Mouse (Mus musculus) forebrain, embryonic 14.5 days (tissue): ENCODE results near the gene Slc22a14. TPM values are rescaled to one million over a fixed set of nuclear protein-coding genes. Genes with fewer than 3 reads are reported as not detected.

ENCODE experiments used
- ATAC-seq: fragments of 200-750 bp; cut with Nextera tagmentation; 2 replicates; pipeline ENCODE4 v1.8.0; 2017; ENCODE audit warnings: mild to moderate bottlenecking, moderate library complexity
- DNase-seq: peaks from one replicate; pipeline ENCODE4 v3.0.0-alpha.2; 2015; ENCODE audit warnings: low spot score
- H3K27ac ChIP-seq: fragments of 300-500 bp; sonication (generic); 2 replicates; pipeline ENCODE4 v1.5.1; 2014; ENCODE audit warnings: low read depth, mild to moderate bottlenecking, control low read depth, low read length, moderate library complexity
- H3K27me3 ChIP-seq: fragments of 300-500 bp; sonication (generic); replicated peaks from 2 replicates; pipeline ENCODE4 v1.6.1; 2014; ENCODE audit warnings: low read length, control low read depth, mixed read lengths; ENCODE audit not compliant: control insufficient read depth, insufficient read depth
- H3K36me3 ChIP-seq: fragments of 300-500 bp; sonication (generic); 2 replicates; pipeline ENCODE4 v1.6.1; 2014; ENCODE audit warnings: low read length, control low read depth; ENCODE audit not compliant: control insufficient read depth, insufficient read depth
- H3K4me1 ChIP-seq: fragments of 300-500 bp; sonication (generic); 2 replicates; pipeline ENCODE4 v1.6.1; 2014; ENCODE audit warnings: antibody characterized with exemption, low read length, control low read depth; ENCODE audit not compliant: control insufficient read depth, insufficient read depth
- H3K4me2 ChIP-seq: fragments of 300-500 bp; sonication (generic); 2 replicates; pipeline ENCODE4 v1.6.1; 2014; ENCODE audit warnings: mild to moderate bottlenecking, control low read depth, low read length
- H3K4me3 ChIP-seq: fragments of 300-500 bp; sonication (generic); 2 replicates; pipeline ENCODE4 v1.5.1; 2014; ENCODE audit warnings: low read depth, low read length, control low read depth
- H3K9ac ChIP-seq: fragments of 300-500 bp; sonication (generic); 2 replicates; pipeline ENCODE4 v1.6.1; 2014; ENCODE audit warnings: mild to moderate bottlenecking, low read length, control low read depth, moderate library complexity
- H3K9me3 ChIP-seq: fragments of 300-500 bp; sonication (generic); replicated peaks from 2 replicates; pipeline ENCODE4 v1.6.1; 2016; ENCODE audit warnings: low read length, control low read depth, mixed read lengths; ENCODE audit not compliant: control insufficient read depth
- WGBS: fragments of 180-500 bp; shearing (Covaris S2); extraction: QIAGEN DNeasy Blood & Tissue Kit; methylation state at CpG from one replicate; pipeline ENCODE4 v1.1.7; 2014; 5-methylcytosine and 5-hydroxymethylcytosine counted together
- polyA plus RNA-seq: library from polyadenylated mRNA; unstranded; fragments of >200 nt; fragmentation: Nextera tagmentation; extraction: Ambion mirVana; gene quantifications from 2 replicates; pipeline ENCODE4 v1.2.1, GENCODE M21; 2014

Gene Slc22a14
- polyA plus RNA-seq, 1 experiment from 2014 or later = not detected

DNA sequence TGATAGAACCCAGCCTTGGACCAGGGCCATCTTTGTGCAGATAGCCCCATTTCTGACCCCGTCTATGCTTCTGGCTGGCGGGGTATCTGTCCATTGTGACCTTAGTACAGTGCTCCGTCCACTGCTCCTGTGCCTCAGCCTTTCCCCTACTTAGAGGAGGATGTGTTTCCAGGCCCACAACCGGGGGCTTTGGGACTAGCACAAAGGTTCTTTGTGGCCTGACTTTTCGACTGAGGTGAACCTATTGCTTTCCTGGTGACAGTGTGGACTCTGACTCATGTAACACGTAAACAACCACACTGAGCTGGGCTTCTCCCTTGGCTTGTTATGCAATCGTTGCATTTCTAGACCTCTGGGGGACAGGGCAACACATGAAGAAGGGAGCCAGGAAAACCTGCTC is 200.6 kb downstream of the Slc22a14 start:
- DNase-seq = no peak
- WGBS = 88% methylated on average over 7 of the region's 7 CpGs

DNA sequence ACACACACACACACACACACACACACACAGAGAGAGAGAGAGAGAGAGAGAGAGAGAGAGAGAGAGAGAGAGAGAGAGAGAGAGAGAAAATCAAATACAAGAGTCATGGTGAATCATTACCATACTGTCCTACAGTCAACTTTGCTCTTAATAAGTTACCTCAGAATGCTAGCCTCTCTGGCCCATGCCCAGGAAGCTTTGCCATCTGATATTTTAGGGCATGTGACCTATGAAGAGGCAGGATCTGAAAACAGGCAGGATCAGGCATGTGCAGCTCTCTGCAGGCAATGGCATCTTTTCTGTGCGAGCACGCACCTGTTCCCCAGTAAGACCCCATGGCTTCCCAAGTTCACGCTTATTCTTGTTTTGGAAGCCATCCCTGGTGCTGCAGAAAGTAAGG is 204.7 kb downstream of the Slc22a14 start:
- WGBS = 92% methylated on average over 3 of the region's 3 CpGs
- H3K9ac ChIP-seq = no peak overlapping the region
- no peak overlapping the region for H3K4me2 ChIP-seq
- no peaks in the 10 kb centered on the region for H3K27me3 ChIP-seq
- no peaks in the 10 kb centered on the region for H3K4me1 ChIP-seq
- DNase-seq (no peak), ATAC-seq (no peak)
- H3K4me3 ChIP-seq = no peak overlapping the region
- H3K9me3 ChIP-seq = no peaks in the 10 kb centered on the region
- no peaks in the 10 kb centered on the region for H3K36me3 ChIP-seq
- H3K27ac ChIP-seq = no peak overlapping the region

More for the DNA sequence above, 200.6 kb downstream of the Slc22a14 start:
- Histone ChIP-seq H3K36me3 (no peaks in the 10 kb centered on the region), H3K9me3 (no peaks in the 10 kb centered on the region), H3K4me1 (no peaks in the 10 kb centered on the region), H3K9ac (no peak overlapping the region), H3K4me2 (no peak overlapping the region), H3K27ac (no peak overlapping the region), H3K4me3 (no peak overlapping the region), H3K27me3 (no peaks in the 10 kb centered on the region)
- no peak for ATAC-seq

DNA sequence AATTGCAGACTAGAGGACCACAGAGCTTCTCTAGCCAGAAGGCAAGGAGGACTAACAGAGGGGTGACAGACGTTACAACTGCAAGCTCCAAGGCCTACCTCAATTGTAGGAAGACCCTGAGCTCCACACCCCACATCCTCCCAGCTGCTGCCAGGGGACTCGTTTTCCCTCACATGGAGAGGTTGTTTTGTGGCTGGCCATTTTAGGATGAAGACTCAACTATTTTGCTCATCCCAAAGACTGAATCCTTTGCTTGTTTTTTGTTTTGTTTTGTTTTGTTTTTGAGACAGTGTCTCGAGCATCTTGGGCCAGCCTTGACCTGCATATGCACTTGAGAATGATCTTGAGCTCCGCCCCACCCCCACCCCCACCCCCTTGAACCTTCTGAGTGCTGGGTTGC is 206.5 kb downstream of the Slc22a14 start, which contains the start of gene Gm47289:
Gene Gm47289, plus strand, starts transcription at position 301 of the 400 bp plus-strand sequence.
- no peaks in the 10 kb centered on the region for H3K27me3 ChIP-seq
- no peak within 1 kb of the TSS for H3K27ac ChIP-seq
- no peak within 1 kb of the TSS for H3K4me2 ChIP-seq
- no peaks in the 10 kb centered on the region for H3K36me3 ChIP-seq
- 57% methylated on average over 4 of the region's 4 CpGs for WGBS
- H3K9ac ChIP-seq = no peak within 1 kb of the TSS
- DNase-seq (no peak), ATAC-seq (no peak)
- no peaks in the 10 kb centered on the region for H3K4me1 ChIP-seq
- no peak within 1 kb of the TSS for H3K4me3 ChIP-seq
- H3K9me3 ChIP-seq = no peaks in the 10 kb centered on the region

DNA sequence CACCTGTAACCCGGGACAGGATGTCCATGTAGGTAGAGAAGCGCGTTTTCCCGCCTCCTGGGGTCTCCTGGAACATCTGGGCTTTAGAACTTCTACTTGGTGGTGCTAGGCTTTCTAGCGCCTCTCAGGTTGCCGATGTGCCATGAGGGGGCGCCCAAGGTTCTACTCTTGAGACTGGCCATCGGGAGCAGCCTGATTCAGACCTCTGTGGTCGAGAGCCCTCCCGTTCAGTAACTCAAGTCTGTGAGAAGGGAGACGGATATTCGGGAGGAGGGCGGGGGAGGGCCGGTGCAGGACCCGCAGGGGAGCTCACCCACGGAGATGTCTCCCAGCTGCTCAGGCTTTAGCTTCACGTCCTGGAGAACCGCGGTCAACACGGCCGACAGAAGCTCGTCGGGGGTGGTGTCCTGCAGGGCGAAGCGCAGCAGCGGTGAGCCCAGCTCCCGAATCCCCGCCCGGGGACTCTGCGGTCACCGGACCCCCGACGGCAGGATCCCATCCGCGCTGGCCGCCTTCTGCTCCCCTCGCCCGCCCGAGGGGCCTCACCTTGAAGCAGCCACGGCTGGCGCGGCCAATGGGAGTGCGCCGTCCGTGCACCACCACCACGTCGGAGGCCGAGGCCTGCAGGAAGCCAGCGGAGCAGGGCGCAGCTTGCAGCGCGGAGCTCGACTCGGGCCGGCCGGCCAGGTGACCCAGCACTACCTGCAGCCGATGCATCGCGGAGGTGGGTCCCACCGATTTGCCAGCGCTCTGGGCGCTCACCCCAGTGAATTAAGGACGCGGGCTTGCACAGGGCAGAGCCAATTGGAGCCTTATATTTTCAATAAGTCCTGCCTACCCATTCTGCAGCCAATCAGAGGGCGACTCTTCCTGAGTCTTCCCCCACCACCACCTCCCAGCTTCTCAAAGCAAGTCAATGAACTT is 208.8 kb downstream of the Slc22a14 start, which contains the start of gene Acaa1b:
Gene Acaa1b, minus strand, starts transcription at position 816 of the 924 bp plus-strand sequence.
- no peaks in the 10 kb centered on the region for H3K27me3 ChIP-seq
- no peak within 1 kb of the TSS for H3K27ac ChIP-seq
- peak; percentile 82 for DNase-seq
- H3K4me3 ChIP-seq = peak within 1 kb of the TSS; percentile 40
- ATAC-seq = peak; percentile 96
- 2% methylated on average over 63 of the region's 65 CpGs for WGBS
- peak within 1 kb of the TSS; percentile 58 for H3K4me2 ChIP-seq
- no peaks in the 10 kb centered on the region for H3K4me1 ChIP-seq
- H3K36me3 ChIP-seq = no peaks in the 10 kb centered on the region
- H3K9me3 ChIP-seq = no peaks in the 10 kb centered on the region
- peak within 1 kb of the TSS; percentile 40 for H3K9ac ChIP-seq

DNA sequence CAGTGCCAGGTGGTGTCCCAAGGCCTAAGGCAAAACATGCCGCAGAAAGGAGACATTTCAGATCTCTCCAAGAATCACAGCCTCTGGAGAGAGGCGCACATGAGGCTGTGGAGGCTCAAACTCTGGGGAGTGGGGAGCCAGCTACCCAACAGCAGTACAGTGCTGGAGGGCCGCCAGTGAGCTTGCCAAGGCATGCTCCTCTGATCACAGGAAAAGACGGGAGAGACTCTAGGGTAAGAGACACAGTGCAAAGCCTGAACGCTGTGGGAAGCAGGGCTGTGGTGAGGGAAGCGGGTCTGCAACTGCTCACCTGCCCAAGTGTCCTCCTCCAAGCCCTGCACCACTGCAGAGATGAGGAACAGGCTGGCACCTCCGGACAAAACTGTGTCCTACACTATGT is 209.5 kb downstream of the Slc22a14 start:
- DNase-seq (peak; percentile 39), ATAC-seq (no peak)
- WGBS = 53% methylated on average over 7 of the region's 7 CpGs

DNA sequence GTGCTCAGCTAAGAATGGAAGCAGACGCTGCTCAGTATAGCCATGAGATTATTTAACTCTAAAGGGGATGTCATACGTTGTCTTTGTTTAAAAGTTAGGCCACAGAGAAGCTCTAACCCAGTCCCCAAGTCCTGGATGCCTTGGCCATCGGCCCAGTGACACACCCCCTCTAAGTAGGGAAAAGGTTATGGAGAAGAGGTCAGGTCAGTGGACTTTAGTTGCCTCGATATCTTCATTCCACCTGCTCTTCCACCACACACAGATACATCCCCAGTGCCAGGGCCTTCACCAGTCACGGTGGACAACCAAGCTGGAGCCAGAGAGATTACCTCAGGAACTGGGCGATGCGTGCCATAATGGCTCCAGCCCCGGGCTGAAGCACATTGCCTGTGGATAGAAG is 209.9 kb downstream of the Slc22a14 start:
- WGBS = 86% methylated on average over 8 of the region's 8 CpGs
- no peaks in the 10 kb centered on the region for H3K9me3 ChIP-seq
- H3K27ac ChIP-seq = no peak overlapping the region
- no peaks in the 10 kb centered on the region for H3K27me3 ChIP-seq
- H3K4me1 ChIP-seq = no peaks in the 10 kb centered on the region
- DNase-seq (no peak), ATAC-seq (no peak)
- H3K4me2 ChIP-seq = no peak overlapping the region
- H3K36me3 ChIP-seq = no peaks in the 10 kb centered on the region
- no peak overlapping the region for H3K4me3 ChIP-seq
- no peak overlapping the region for H3K9ac ChIP-seq

More for the DNA sequence above, 209.5 kb downstream of the Slc22a14 start:
- H3K27me3 ChIP-seq = no peaks in the 10 kb centered on the region
- no peaks in the 10 kb centered on the region for H3K36me3 ChIP-seq
- H3K9ac ChIP-seq = no peak overlapping the region
- peak overlapping the region; percentile 58; the same call in 1 of the 2 replicates for H3K4me2 ChIP-seq
- H3K27ac ChIP-seq = no peak overlapping the region
- H3K4me3 ChIP-seq = no peak overlapping the region
- H3K4me1 ChIP-seq = no peaks in the 10 kb centered on the region
- no peaks in the 10 kb centered on the region for H3K9me3 ChIP-seq

DNA sequence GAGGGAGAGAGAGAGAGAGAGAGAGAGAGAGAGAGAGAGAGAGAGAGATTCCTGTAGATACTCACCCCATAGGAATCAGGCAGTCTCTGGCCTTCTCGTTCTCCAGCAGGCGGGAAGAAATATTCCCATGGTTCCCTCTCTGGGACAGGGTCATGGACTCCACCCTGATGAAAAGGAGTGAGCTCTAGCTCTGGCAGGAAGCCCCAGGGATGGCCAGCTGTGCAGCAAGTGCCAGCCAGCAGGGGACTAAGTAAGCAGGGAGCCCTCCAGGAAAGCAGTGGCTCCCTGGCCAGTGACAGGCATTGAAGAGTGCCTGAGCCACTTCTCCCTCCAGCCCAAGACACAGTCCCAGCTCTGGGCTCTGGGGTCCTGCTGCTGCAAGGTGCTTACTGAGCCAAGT is 213.6 kb downstream of the Slc22a14 start:
- H3K9me3 ChIP-seq = no peaks in the 10 kb centered on the region
- no peaks in the 10 kb centered on the region for H3K36me3 ChIP-seq
- H3K4me1 ChIP-seq = no peaks in the 10 kb centered on the region
- H3K27ac ChIP-seq = no peak overlapping the region
- WGBS = 52% methylated on average over 2 of the region's 2 CpGs
- no peak for DNase-seq
- no peak overlapping the region for H3K4me2 ChIP-seq
- H3K4me3 ChIP-seq = no peak overlapping the region
- H3K27me3 ChIP-seq = no peaks in the 10 kb centered on the region
- H3K9ac ChIP-seq = no peak overlapping the region
- no peak for ATAC-seq

DNA sequence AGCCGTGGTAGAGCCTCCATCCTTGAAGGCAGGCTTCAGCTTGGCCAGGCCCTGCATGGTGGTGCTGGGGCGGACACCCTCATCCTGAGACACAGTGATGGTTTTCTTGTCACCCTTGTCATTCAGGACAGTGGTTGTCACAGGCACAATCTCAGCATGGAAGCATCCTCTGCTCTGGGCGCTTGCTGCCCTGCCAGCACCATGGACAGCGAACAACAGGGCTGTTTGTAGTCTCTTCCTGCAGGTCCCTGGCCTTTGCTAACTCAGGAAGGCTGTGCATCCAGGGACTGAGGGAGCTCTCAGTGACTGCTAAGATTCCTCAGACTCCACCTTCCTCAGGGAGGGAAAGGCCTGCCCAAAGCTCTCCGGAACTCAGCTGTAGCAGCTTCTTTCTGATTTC is 215.8 kb downstream of the Slc22a14 start:
- Histone ChIP-seq H3K9ac (no peak overlapping the region), H3K9me3 (no peaks in the 10 kb centered on the region), H3K4me2 (no peak overlapping the region), H3K4me1 (no peaks in the 10 kb centered on the region), H3K27me3 (no peaks in the 10 kb centered on the region), H3K27ac (no peak overlapping the region), H3K4me3 (no peak overlapping the region), H3K36me3 (no peaks in the 10 kb centered on the region)
- 27% methylated on average over 5 of the region's 5 CpGs for WGBS
- peak; percentile 22 for DNase-seq
- ATAC-seq = no peak

DNA sequence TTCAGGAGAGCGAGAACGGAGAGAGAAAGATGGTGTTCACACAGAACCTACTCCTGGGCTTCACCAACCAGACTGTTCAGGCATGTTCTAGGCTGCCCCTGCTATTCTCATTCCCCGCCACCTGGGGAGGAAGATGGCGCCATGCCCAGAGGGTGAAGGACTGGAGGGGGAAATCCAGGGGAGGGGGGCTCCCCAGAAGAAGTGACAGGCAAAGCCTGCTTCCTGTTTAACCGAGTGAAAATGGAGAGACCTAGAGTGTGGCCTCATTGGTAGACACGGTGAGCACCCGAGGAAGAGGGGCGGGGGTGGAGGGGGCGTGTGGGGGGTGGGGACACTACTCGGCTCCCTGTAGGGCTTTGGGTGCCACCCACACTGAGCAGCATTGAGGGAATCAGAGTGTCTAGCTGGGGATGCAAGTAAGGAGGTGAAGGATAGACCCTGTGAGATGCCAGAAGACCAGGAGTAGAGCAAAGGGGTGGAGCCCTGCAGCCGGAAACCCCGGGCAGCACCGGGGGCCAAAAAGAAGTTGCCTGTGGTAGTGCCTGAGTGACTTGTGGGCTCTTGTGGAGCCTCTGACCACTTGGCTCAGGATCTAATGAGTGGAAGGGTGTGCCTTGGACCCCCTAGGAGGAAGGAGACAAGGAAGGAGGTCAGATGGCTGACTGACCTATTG is 219.1 kb downstream of the Slc22a14 start:
- DNase-seq = no peak
- H3K27me3 ChIP-seq = no peaks in the 10 kb centered on the region
- H3K4me1 ChIP-seq = no peaks in the 10 kb centered on the region
- no peaks in the 10 kb centered on the region for H3K9me3 ChIP-seq
- no peak overlapping the region for H3K4me3 ChIP-seq
- no peak for ATAC-seq
- H3K9ac ChIP-seq = no peak overlapping the region
- no peak overlapping the region for H3K27ac ChIP-seq
- no peak overlapping the region for H3K4me2 ChIP-seq
- WGBS = 79% methylated on average over 13 of the region's 13 CpGs
- no peaks in the 10 kb centered on the region for H3K36me3 ChIP-seq
